Mouse (Mus musculus) C2C12 (cell line): ENCODE results near the gene Fxyd5. TPM values are rescaled to one million over a fixed set of nuclear protein-coding genes. Genes with fewer than 3 reads are reported as not detected.

Experiments used
- H3K27me3 ChIP-seq: one replicate; pipeline ENCODE4 v1.6.1; 2011; ENCODE audit not compliant: control insufficient read depth, insufficient read depth, insufficient read length
- H3K36me3 ChIP-seq: one replicate; pipeline ENCODE4 v1.6.1; 2011; ENCODE audit not compliant: control insufficient read depth, insufficient read depth
- H3K4me3 ChIP-seq: one replicate; pipeline ENCODE4 v1.5.1; 2011; ENCODE audit warnings: mild to moderate bottlenecking, control low read depth; ENCODE audit not compliant: poor library complexity, insufficient read depth, severe bottlenecking
- H3K79me2 ChIP-seq: one replicate; pipeline ENCODE4 v1.6.1; 2011; ENCODE audit not compliant: control insufficient read depth, insufficient read depth
- H3K79me3 ChIP-seq: one replicate; pipeline ENCODE4 v1.6.1; 2011; ENCODE audit warnings: low read depth, control low read depth
- H3ac ChIP-seq: one replicate; pipeline ENCODE3; 2011; ENCODE audit warnings: low read depth; ENCODE audit not compliant: control insufficient read depth, insufficient read length
- CEBPB ChIP-seq: IDR thresholded peaks from one replicate; pipeline ENCODE4 v1.6.1; 2011; ENCODE audit warnings: low read depth, mild to moderate bottlenecking, control low read depth, moderate library complexity
- CTCF ChIP-seq: IDR thresholded peaks from one replicate; pipeline ENCODE4 v1.5.1; 2011; ENCODE audit not compliant: control insufficient read depth, insufficient read depth, insufficient read length
- FOSL1 ChIP-seq: IDR thresholded peaks from one replicate; pipeline ENCODE4 v1.8.0; 2011; ENCODE audit warnings: mild to moderate bottlenecking, low read length; ENCODE audit not compliant: poor library complexity, insufficient read depth, severe bottlenecking
- MAX ChIP-seq: IDR thresholded peaks from one replicate; pipeline ENCODE4 v1.6.1; 2011; ENCODE audit warnings: mild to moderate bottlenecking, control low read depth
- MYOD1 ChIP-seq: IDR thresholded peaks from one replicate; pipeline ENCODE4 v1.6.1; 2011; ENCODE audit warnings: low read depth; ENCODE audit not compliant: control insufficient read depth, insufficient read length
- MYOG ChIP-seq: IDR thresholded peaks from one replicate; pipeline ENCODE4 v1.6.1; 2011; ENCODE audit not compliant: control insufficient read depth, insufficient read length; ENCODE audit errors: extremely low read depth
- USF1 ChIP-seq: IDR thresholded peaks from one replicate; pipeline ENCODE4 v1.6.1; 2011; ENCODE audit warnings: low read depth, mild to moderate bottlenecking, control low read depth, moderate library complexity
- polyA plus RNA-seq: library from polyadenylated mRNA; unstranded; fragments of >200 nt; fragmentation: generic; extraction: Trizol; gene quantifications from one replicate; pipeline ENCODE4 v1.2.1, GENCODE M21; 2012; ENCODE audit warnings: missing spikeins

Fxyd5 gene
- polyA plus RNA-seq, 1 experiment, result 103 TPM

DNA sequence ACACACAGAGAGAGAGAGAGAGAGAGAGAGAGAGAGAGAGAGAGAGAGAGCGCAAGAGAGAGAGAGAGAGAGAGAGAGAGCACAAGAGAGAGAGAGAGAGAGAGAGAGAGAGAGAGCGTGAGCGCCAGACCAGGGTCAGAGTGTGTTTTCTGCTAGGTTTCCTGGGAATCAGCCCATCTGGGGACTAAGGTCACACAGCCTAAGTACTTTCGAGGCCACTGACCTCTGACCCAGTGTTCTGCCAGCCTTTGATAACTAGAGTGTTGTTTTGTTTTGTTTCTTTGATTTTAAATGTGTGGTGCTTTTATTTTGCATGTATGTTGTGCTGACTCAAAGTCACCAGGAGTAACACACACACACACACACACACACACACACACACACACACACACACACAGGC is 13.6 kb upstream of the Fxyd5 start:
- H3K27me3 ChIP-seq, result peaks cover 3% of the 10 kb centered on the region
- H3K79me2 ChIP-seq, result no peaks in the 10 kb centered on the region
- H3K79me3 ChIP-seq, result no peaks in the 10 kb centered on the region
- no peak overlapping the region for H3K4me3 ChIP-seq
- H3ac ChIP-seq, result no peak overlapping the region
- TF ChIP-seq CTCF, result no peak
- TF ChIP-seq MAX, result no peak
- TF ChIP-seq MYOG, result no peak
- no peak for TF ChIP-seq MYOD1
- TF ChIP-seq USF1, result no peak
- TF ChIP-seq FOSL1, result no peak
- no peak for TF ChIP-seq CEBPB
- H3K36me3 ChIP-seq, result no peaks in the 10 kb centered on the region

GRCm38 (mm10) chr7:31055354-31055824 is 13.1 kb upstream of the Fxyd5 start:
- TF ChIP-seq MAX (no peak), CTCF (no peak), CEBPB (no peak), FOSL1 (no peak), MYOG (no peak), MYOD1 (no peak), USF1 (no peak)
- H3K4me3 ChIP-seq, result no peak overlapping the region
- no peaks in the 10 kb centered on the region for H3K79me3 ChIP-seq
- H3K27me3 ChIP-seq, result peaks cover 5% of the 10 kb centered on the region
- no peaks in the 10 kb centered on the region for H3K36me3 ChIP-seq
- H3K79me2 ChIP-seq, result no peaks in the 10 kb centered on the region
- no peak overlapping the region for H3ac ChIP-seq

DNA sequence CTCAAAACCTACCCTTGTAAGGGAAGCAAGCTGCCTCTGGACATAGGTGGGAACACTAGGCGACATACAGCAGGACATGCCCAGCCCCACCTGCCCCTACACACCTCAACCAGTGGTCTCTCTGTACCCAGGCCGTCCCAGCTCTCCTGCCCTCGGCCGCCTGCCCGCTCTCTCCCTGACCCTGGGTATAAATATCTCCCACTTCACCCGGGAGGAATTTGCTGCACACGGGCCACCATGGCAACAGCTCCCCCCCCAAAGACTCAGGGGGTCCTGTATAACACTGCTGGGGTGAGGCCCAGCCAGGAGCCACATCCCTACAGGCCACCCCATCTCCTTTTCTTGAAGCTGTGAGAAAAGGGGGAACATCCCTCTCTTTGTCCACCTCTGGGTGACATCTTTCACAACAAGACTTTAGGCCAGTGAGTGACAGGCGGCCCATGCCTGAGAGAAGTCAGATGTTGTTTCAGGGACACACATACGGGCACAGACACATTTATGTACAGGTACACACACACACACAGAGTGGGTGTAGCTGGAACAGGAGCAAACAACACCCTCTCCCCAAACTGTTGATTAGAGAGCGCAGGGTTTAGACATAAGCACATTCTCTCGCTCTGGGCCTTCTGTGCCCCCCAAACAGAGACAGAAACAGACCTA is 12.5 kb upstream of the Fxyd5 start:
- Histone ChIP-seq H3K79me3 (no peaks in the 10 kb centered on the region), H3K79me2 (no peaks in the 10 kb centered on the region), H3K36me3 (no peaks in the 10 kb centered on the region), H3K4me3 (no peak overlapping the region), H3ac (no peak overlapping the region), H3K27me3 (peaks cover 9% of the 10 kb centered on the region)
- TF ChIP-seq CEBPB (no peak), MYOG (no peak), MYOD1 (no peak), USF1 (no peak), MAX (no peak), FOSL1 (no peak), CTCF (no peak)

GRCm38 (mm10) chr7:31053882-31054447 is 11.7 kb upstream of the Fxyd5 start:
- peaks cover 9% of the 10 kb centered on the region for H3K27me3 ChIP-seq
- no peaks in the 10 kb centered on the region for H3K79me3 ChIP-seq
- no peak overlapping the region for H3K4me3 ChIP-seq
- no peak overlapping the region for H3ac ChIP-seq
- no peaks in the 10 kb centered on the region for H3K79me2 ChIP-seq
- TF ChIP-seq MYOD1 (no peak), CEBPB (no peak), MYOG (no peak), CTCF (no peak), USF1 (no peak), MAX (no peak), FOSL1 (no peak)
- H3K36me3 ChIP-seq, result no peaks in the 10 kb centered on the region

GRCm38 (mm10) chr7:31052636-31053434 is 10.6 kb upstream of the Fxyd5 start:
- no peaks in the 10 kb centered on the region for H3K79me2 ChIP-seq
- H3K36me3 ChIP-seq, result no peaks in the 10 kb centered on the region
- H3K79me3 ChIP-seq, result no peaks in the 10 kb centered on the region
- no peak for TF ChIP-seq FOSL1
- no peak for TF ChIP-seq CEBPB
- no peak for TF ChIP-seq USF1
- TF ChIP-seq MAX, result no peak
- no peak for TF ChIP-seq MYOG
- TF ChIP-seq CTCF, result no peak
- no peak for TF ChIP-seq MYOD1
- H3ac ChIP-seq, result no peak overlapping the region
- peaks cover 9% of the 10 kb centered on the region for H3K27me3 ChIP-seq
- no peak overlapping the region for H3K4me3 ChIP-seq

DNA sequence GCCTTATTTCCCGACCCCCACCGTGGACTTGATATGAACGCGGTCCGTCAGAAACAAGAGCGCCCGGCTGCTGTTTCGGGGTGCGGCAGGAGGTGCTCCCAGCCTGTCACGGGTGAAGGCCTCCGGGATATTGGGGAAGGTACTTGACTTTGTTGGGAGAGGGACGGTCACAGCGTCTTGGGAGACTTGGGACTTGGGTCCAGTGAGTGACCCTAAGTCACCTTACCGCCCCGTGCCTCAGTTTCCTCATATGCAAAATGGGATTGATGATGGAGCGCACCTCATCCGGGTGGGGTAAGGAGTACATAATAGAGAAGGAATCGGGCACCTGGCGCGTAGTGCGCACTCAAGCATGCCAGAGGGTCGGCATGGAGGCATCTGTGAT is 10.0 kb upstream of the Fxyd5 start:
- Histone ChIP-seq H3K36me3 (no peaks in the 10 kb centered on the region), H3K27me3 (peaks cover 8% of the 10 kb centered on the region), H3K4me3 (no peak overlapping the region), H3ac (no peak overlapping the region), H3K79me3 (no peaks in the 10 kb centered on the region), H3K79me2 (no peaks in the 10 kb centered on the region)
- TF ChIP-seq USF1, result no peak
- no peak for TF ChIP-seq FOSL1
- no peak for TF ChIP-seq MYOD1
- no peak for TF ChIP-seq CTCF
- no peak for TF ChIP-seq CEBPB
- no peak for TF ChIP-seq MYOG
- no peak for TF ChIP-seq MAX
